Comparison of ENCODE assay signal across 21 mouse cellular contexts in the genomic region with DNA sequence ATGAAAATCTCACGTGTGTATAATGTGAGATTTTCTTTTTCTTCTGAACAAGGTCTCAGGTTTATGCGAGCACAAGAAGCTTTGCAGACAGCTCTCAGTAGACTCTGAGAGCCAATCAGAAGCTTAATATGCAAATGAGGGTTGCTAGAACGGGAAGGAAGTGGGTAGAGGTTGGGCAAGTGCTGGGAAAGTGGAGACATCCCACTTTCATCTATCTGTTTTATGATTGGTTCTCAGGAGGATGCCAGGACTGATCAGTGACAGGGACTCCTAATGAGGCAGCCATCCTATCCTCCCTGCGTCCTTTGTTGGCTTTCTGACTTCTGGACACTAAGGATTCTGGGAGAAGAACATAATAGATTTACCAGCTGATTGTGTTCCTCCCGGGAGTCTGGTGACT.
DNase-seq lines count a peak whose midpoint lies in the region; ATAC-seq lines count a peak whose summit lies in the region.
"Had no signal": no experiment of that assay in that cellular context is flagged by ENCODE, and none has a peak within 500 bp of the region (broad histone marks: within the 10 kb centered on the region; RNA-seq: fewer than 3 reads in every experiment).

No protein-coding gene starts in this region.

- DNase-seq in hindbrain, embryonic 14.5 days (ENCODE audit: low spot score), result no peak
- no peak for DNase-seq in hindbrain, embryonic 11.5 days (ENCODE audit: low spot score)
- DNase-seq in MN1 (ENCODE audit: low spot score), result peak; percentile 78
- peak; percentile 69 for DNase-seq in retina, postnatal 1 day
- DNase-seq in urinary bladder, postnatal 25 days (ENCODE audit: low spot score), result no peak
- DNase-seq in heart, embryonic 10.5 days (ENCODE audit: low spot score), result no peak
- DNase-seq: adrenal gland, adult 2 months; adrenal gland, postnatal 36 days; cerebellum, adult 8-10 months; cerebellum, postnatal 25 days; heart, adult 2 months; kidney, adult 11 months; kidney, postnatal 14 days; liver; midbrain, embryonic 14.5 days; right cerebral cortex, postnatal 4 days had no signal

- no peaks in the 10 kb centered on the region for H3K9me3 ChIP-seq in hindbrain, embryonic 14.5 days (ENCODE audit: control insufficient read depth, low read length)
- H3K9me3 ChIP-seq in hindbrain, embryonic 11.5 days (ENCODE audit: control insufficient read depth, low read length), result no peaks in the 10 kb centered on the region
- no peaks in the 10 kb centered on the region for H3K9me3 ChIP-seq in heart, embryonic 10.5 days
- H3K9me3 ChIP-seq: hindbrain, embryonic 13.5 days; lung, embryonic 15.5 days had no signal

- peaks cover 4% of the 10 kb centered on the region; the same call in 1 of the 2 replicates for H3K4me1 ChIP-seq in hindbrain, embryonic 14.5 days (replicated peaks; ENCODE audit: control insufficient read depth, insufficient read depth, low read length)
- H3K4me1 ChIP-seq in hindbrain, embryonic 11.5 days (replicated peaks; ENCODE audit: control insufficient read depth, insufficient read depth, low read length), result no peaks in the 10 kb centered on the region
- H3K4me1 ChIP-seq in heart, embryonic 10.5 days, result no peaks in the 10 kb centered on the region
- H3K4me1 ChIP-seq: lung, embryonic 15.5 days had no signal

- no peaks in the 10 kb centered on the region for H3K27me3 ChIP-seq in hindbrain, embryonic 14.5 days (ENCODE audit: control insufficient read depth, insufficient read depth, low read length)
- no peaks in the 10 kb centered on the region for H3K27me3 ChIP-seq in hindbrain, embryonic 11.5 days (ENCODE audit: control insufficient read depth, insufficient read depth, low read length)
- no peaks in the 10 kb centered on the region for H3K27me3 ChIP-seq in heart, embryonic 10.5 days (ENCODE audit: insufficient read depth, poor library complexity, severe bottlenecking)
- H3K27me3 ChIP-seq: lung, embryonic 15.5 days had no signal

- H3K9ac ChIP-seq in hindbrain, embryonic 14.5 days, result no peak overlapping the region
- no peak overlapping the region for H3K9ac ChIP-seq in hindbrain, embryonic 11.5 days (ENCODE audit: low read depth, low read length)
- H3K9ac ChIP-seq: hindbrain, embryonic 13.5 days; liver, embryonic 14.5 days; lung, embryonic 15.5 days had no signal

- H3K4me3 ChIP-seq in hindbrain, embryonic 14.5 days (replicated peaks; ENCODE audit: low read length), result no peak overlapping the region
- H3K4me3 ChIP-seq in hindbrain, embryonic 11.5 days (ENCODE audit: low read depth, low read length), result no peak overlapping the region
- no peak overlapping the region for H3K4me3 ChIP-seq in heart, embryonic 10.5 days
- H3K4me3 ChIP-seq: heart, adult 2 months; hindbrain, embryonic 13.5 days; lung, embryonic 15.5 days had no signal

- ATAC-seq in hindbrain, embryonic 14.5 days (ENCODE audit: low FRiP score), result no peak
- no peak for ATAC-seq in hindbrain, embryonic 11.5 days (ENCODE audit: low FRiP score)
- peak; percentile 92 for ATAC-seq in granulocyte monocyte progenitor cell, adult 5-6 weeks (replicated peaks; ENCODE audit: poor library complexity, severe bottlenecking)
- ATAC-seq: forebrain, embryonic 14.5 days had no signal

- H3K36me3 ChIP-seq in hindbrain, embryonic 14.5 days (replicated peaks; ENCODE audit: control insufficient read depth, insufficient read depth), result no peaks in the 10 kb centered on the region
- H3K36me3 ChIP-seq in hindbrain, embryonic 11.5 days (ENCODE audit: control insufficient read depth, insufficient read depth, low read length), result no peaks in the 10 kb centered on the region
- H3K36me3 ChIP-seq in heart, embryonic 10.5 days, result no peaks in the 10 kb centered on the region
- H3K36me3 ChIP-seq: hindbrain, embryonic 13.5 days; lung, embryonic 15.5 days had no signal

- H3K27ac ChIP-seq in hindbrain, embryonic 14.5 days, result 0 out of 2 replicates have a peak overlapping the region, but pooled peaks have one; percentile 8
- H3K27ac ChIP-seq in hindbrain, embryonic 11.5 days (ENCODE audit: low read depth, low read length), result no peak overlapping the region
- H3K27ac ChIP-seq in heart, embryonic 10.5 days, result no peak overlapping the region
- H3K27ac ChIP-seq: heart, adult 2 months; hindbrain, embryonic 13.5 days; liver, embryonic 14.5 days; lung, embryonic 15.5 days had no signal

- WGBS in hindbrain, embryonic 14.5 days, result 48% methylated on average over 5 of the region's 5 CpGs
- WGBS in hindbrain, embryonic 11.5 days, result 66% methylated on average over 5 of the region's 5 CpGs
- 66% methylated on average over 5 of the region's 5 CpGs for WGBS in heart, embryonic 10.5 days

- H3K4me2 ChIP-seq in hindbrain, embryonic 14.5 days (replicated peaks), result no peak overlapping the region
- no peak overlapping the region for H3K4me2 ChIP-seq in hindbrain, embryonic 11.5 days (replicated peaks; ENCODE audit: low read depth, low read length)
- H3K4me2 ChIP-seq: hindbrain, embryonic 13.5 days; lung, embryonic 15.5 days had no signal

Comparison
In these comparisons a context has a peak if more than half of its experiments do, and no peak if none do; other contexts are left out.
1. DNase-seq: peak in MN1 (single experiment) and retina, postnatal 1 day (single experiment); none in hindbrain, embryonic 14.5 days (single experiment), hindbrain, embryonic 11.5 days (single experiment), urinary bladder, postnatal 25 days (single experiment) and heart, embryonic 10.5 days (single experiment).